Mouse (Mus musculus): Measurements from ENCODE around the gene Prss50. TPM values are rescaled to one million over a fixed set of nuclear protein-coding genes. Genes with fewer than 3 reads are reported as not detected.

Prss50 gene
- total RNA-seq, 1 experiment = 69.3 TPM

GRCm38 (mm10) chr9:110825426-110825825, 32.3 kb upstream of the Prss50 start:
- Histone ChIP-seq H3K9me3 (ENCODE audit: control insufficient read depth, insufficient read depth, low read depth, low read length) (no peaks in the 10 kb centered on the region), H3K4me1 (ENCODE audit: control insufficient read depth in 2 of 2, insufficient read depth in 2 of 2, low read length in 2 of 2, poor library complexity in 1 of 2) (peaks cover 0 to 4% of the 10 kb centered on the region in 2 experiments; a peak in 1 of 4 replicates), H3K4me3 (ENCODE audit: insufficient read depth in 1 of 2, low read depth in 1 of 2, low read length in 2 of 2, poor library complexity in 1 of 2, severe bottlenecking in 1 of 2) (no peak overlapping the region), H3K27ac (ENCODE audit: insufficient read depth, low read depth, low read length, poor library complexity, severe bottlenecking) (no peak overlapping the region), H3K36me3 (ENCODE audit: control insufficient read depth, insufficient read depth, low read length, poor library complexity, severe bottlenecking) (no peaks in the 10 kb centered on the region), H3K9ac (ENCODE audit: insufficient read depth, low read depth, low read length, poor library complexity, severe bottlenecking) (no peak overlapping the region)
- no peak for DNase-seq (ENCODE audit: low read depth, low spot score)
- in situ Hi-C loops (cut with MboI; ENCODE audit: low sequenced_read_pairs in 2 of 2, unreplicated experiment in 2 of 2) = no loop called here
- TF ChIP-seq ZC3H11A (IDR thresholded peaks at IDR 0.05; ENCODE audit: borderline replicate concordance, low read depth, low read length) = no peak
- TF ChIP-seq HCFC1 (IDR thresholded peaks at IDR 0.05; ENCODE audit: borderline replicate concordance, insufficient read depth, low read length) = no peak
- no peak for TF ChIP-seq CHD2 (IDR thresholded peaks at IDR 0.05; ENCODE audit: low read depth, low read length)
- no peak for TF ChIP-seq ZNF384 (IDR thresholded peaks at IDR 0.05; ENCODE audit: low read depth, low read length)
- TF ChIP-seq MAFK (IDR thresholded peaks at IDR 0.05; ENCODE audit: insufficient read depth, low read depth, low read length) = no peak

- H3K9ac ChIP-seq (ENCODE audit: insufficient read depth, low read depth, low read length, poor library complexity, severe bottlenecking) = no peak overlapping the region
- in situ Hi-C loops (cut with MboI; ENCODE audit: low sequenced_read_pairs in 2 of 2, unreplicated experiment in 2 of 2) = no loop called here
- no peak overlapping the region for H3K27ac ChIP-seq (ENCODE audit: insufficient read depth, low read depth, low read length, poor library complexity, severe bottlenecking)
- no peaks in the 10 kb centered on the region for H3K36me3 ChIP-seq (ENCODE audit: control insufficient read depth, insufficient read depth, low read length, poor library complexity, severe bottlenecking)
- no peak for DNase-seq (ENCODE audit: low read depth, low spot score)
- no peaks in the 10 kb centered on the region for H3K9me3 ChIP-seq (ENCODE audit: control insufficient read depth, insufficient read depth, low read depth, low read length)
- TF ChIP-seq HCFC1 (IDR thresholded peaks at IDR 0.05; ENCODE audit: borderline replicate concordance, insufficient read depth, low read length) = no peak
- TF ChIP-seq ZNF384 (IDR thresholded peaks at IDR 0.05; ENCODE audit: low read depth, low read length) = no peak
- no peak overlapping the region for H3K4me3 ChIP-seq (ENCODE audit: insufficient read depth in 1 of 2, low read depth in 1 of 2, low read length in 2 of 2, poor library complexity in 1 of 2, severe bottlenecking in 1 of 2)
- H3K4me1 ChIP-seq (ENCODE audit: control insufficient read depth in 2 of 2, insufficient read depth in 2 of 2, low read length in 2 of 2, poor library complexity in 1 of 2) = peaks cover 0 to 4% of the 10 kb centered on the region in 2 experiments; a peak in 1 of 4 replicates
Observed at GRCm38 (mm10) chr9:110825832-110826231, 31.9 kb upstream of the Prss50 start.

GRCm38 (mm10) chr9:110826390-110826789, 31.4 kb upstream of the Prss50 start, which contains the start of gene Prss43:
Prss43 (plus strand) TSS chr9:110826690.
- Histone ChIP-seq H3K36me3 (ENCODE audit: control insufficient read depth, insufficient read depth, low read length, poor library complexity, severe bottlenecking) (no peaks in the 10 kb centered on the region), H3K27ac (ENCODE audit: insufficient read depth, low read depth, low read length, poor library complexity, severe bottlenecking) (no peak within 1 kb of the TSS), H3K9me3 (ENCODE audit: control insufficient read depth, insufficient read depth, low read depth, low read length) (no peaks in the 10 kb centered on the region), H3K4me1 (ENCODE audit: control insufficient read depth in 2 of 2, insufficient read depth in 2 of 2, low read length in 2 of 2, poor library complexity in 1 of 2) (peaks cover 0 to 4% of the 10 kb centered on the region in 2 experiments; a peak in 1 of 4 replicates), H3K9ac (ENCODE audit: insufficient read depth, low read depth, low read length, poor library complexity, severe bottlenecking) (no peak within 1 kb of the TSS), H3K4me3 (ENCODE audit: insufficient read depth in 1 of 2, low read depth in 1 of 2, low read length in 2 of 2, poor library complexity in 1 of 2, severe bottlenecking in 1 of 2) (peak within 1 kb of the TSS in 1 of 2 experiments; percentile 9; a peak in 1 of 4 replicates)
- TF ChIP-seq CHD2 (IDR thresholded peaks at IDR 0.05; ENCODE audit: low read depth, low read length) = no peak
- no peak for TF ChIP-seq ZC3H11A (IDR thresholded peaks at IDR 0.05; ENCODE audit: borderline replicate concordance, low read depth, low read length)
- TF ChIP-seq MAFK (IDR thresholded peaks at IDR 0.05; ENCODE audit: insufficient read depth, low read depth, low read length) = no peak
- no peak for TF ChIP-seq HCFC1 (IDR thresholded peaks at IDR 0.05; ENCODE audit: borderline replicate concordance, insufficient read depth, low read length)
- no peak for TF ChIP-seq ZNF384 (IDR thresholded peaks at IDR 0.05; ENCODE audit: low read depth, low read length)
- DNase-seq (ENCODE audit: low read depth, low spot score) = no peak
- in situ Hi-C loops (cut with MboI; ENCODE audit: low sequenced_read_pairs in 2 of 2, unreplicated experiment in 2 of 2) = no loop called here

- in situ Hi-C loops (cut with MboI; ENCODE audit: low sequenced_read_pairs in 2 of 2, unreplicated experiment in 2 of 2) = no loop called here
- H3K27ac ChIP-seq (ENCODE audit: insufficient read depth, low read depth, low read length, poor library complexity, severe bottlenecking) = no peak overlapping the region
- no peak for TF ChIP-seq CHD2 (IDR thresholded peaks at IDR 0.05; ENCODE audit: low read depth, low read length)
- TF ChIP-seq HCFC1 (IDR thresholded peaks at IDR 0.05; ENCODE audit: borderline replicate concordance, insufficient read depth, low read length) = no peak
- TF ChIP-seq MAFK (IDR thresholded peaks at IDR 0.05; ENCODE audit: insufficient read depth, low read depth, low read length) = no peak
- TF ChIP-seq ZNF384 (IDR thresholded peaks at IDR 0.05; ENCODE audit: low read depth, low read length) = no peak
- TF ChIP-seq ZC3H11A (IDR thresholded peaks at IDR 0.05; ENCODE audit: borderline replicate concordance, low read depth, low read length) = no peak
- H3K9ac ChIP-seq (ENCODE audit: insufficient read depth, low read depth, low read length, poor library complexity, severe bottlenecking) = no peak overlapping the region
- peak; percentile 79 for DNase-seq (ENCODE audit: low read depth, low spot score)
- H3K9me3 ChIP-seq (ENCODE audit: control insufficient read depth, insufficient read depth, low read depth, low read length) = no peaks in the 10 kb centered on the region
- H3K4me3 ChIP-seq (ENCODE audit: insufficient read depth in 1 of 2, low read depth in 1 of 2, low read length in 2 of 2, poor library complexity in 1 of 2, severe bottlenecking in 1 of 2) = peak overlapping the region in 1 of 2 experiments; percentile 18; a peak in 1 of 4 replicates
- H3K4me1 ChIP-seq (ENCODE audit: control insufficient read depth in 2 of 2, insufficient read depth in 2 of 2, low read length in 2 of 2, poor library complexity in 1 of 2) = peaks cover 2 to 11% of the 10 kb centered on the region in 2 experiments; a peak in 2 of 4 replicates
- no peaks in the 10 kb centered on the region for H3K36me3 ChIP-seq (ENCODE audit: control insufficient read depth, insufficient read depth, low read length, poor library complexity, severe bottlenecking)
Observed at GRCm38 (mm10) chr9:110833021-110833420, 24.7 kb upstream of the Prss50 start.

GRCm38 (mm10) chr9:110834411-110834810, 23.4 kb upstream of the Prss50 start, which contains the start of gene Prss45:
Prss45 (plus strand) TSS chr9:110834588.
- no peak for DNase-seq (ENCODE audit: low read depth, low spot score)
- Histone ChIP-seq H3K9ac (ENCODE audit: insufficient read depth, low read depth, low read length, poor library complexity, severe bottlenecking) (peak within 1 kb of the TSS; percentile 24), H3K4me3 (ENCODE audit: insufficient read depth in 1 of 2, low read depth in 1 of 2, low read length in 2 of 2, poor library complexity in 1 of 2, severe bottlenecking in 1 of 2) (peak within 1 kb of the TSS; percentile 43 to 53), H3K9me3 (ENCODE audit: control insufficient read depth, insufficient read depth, low read depth, low read length) (no peaks in the 10 kb centered on the region), H3K36me3 (ENCODE audit: control insufficient read depth, insufficient read depth, low read length, poor library complexity, severe bottlenecking) (no peaks in the 10 kb centered on the region), H3K4me1 (ENCODE audit: control insufficient read depth in 2 of 2, insufficient read depth in 2 of 2, low read length in 2 of 2, poor library complexity in 1 of 2) (peaks cover 2 to 11% of the 10 kb centered on the region in 2 experiments; a peak in 2 of 4 replicates), H3K27ac (ENCODE audit: insufficient read depth, low read depth, low read length, poor library complexity, severe bottlenecking) (no peak within 1 kb of the TSS)
- in situ Hi-C loops (cut with MboI; ENCODE audit: low sequenced_read_pairs in 2 of 2, unreplicated experiment in 2 of 2) = no loop called here
- TF ChIP-seq HCFC1 (IDR thresholded peaks at IDR 0.05; ENCODE audit: borderline replicate concordance, insufficient read depth, low read length) (no peak), MAFK (IDR thresholded peaks at IDR 0.05; ENCODE audit: insufficient read depth, low read depth, low read length) (no peak), ZC3H11A (IDR thresholded peaks at IDR 0.05; ENCODE audit: borderline replicate concordance, low read depth, low read length) (no peak), ZNF384 (IDR thresholded peaks at IDR 0.05; ENCODE audit: low read depth, low read length) (no peak), CHD2 (IDR thresholded peaks at IDR 0.05; ENCODE audit: low read depth, low read length) (no peak)

All from ES-E14 (cell line).